Mouse (Mus musculus) hindbrain, embryonic 14.5 days (tissue): ENCODE results near the gene Pkdrej. TPM values are rescaled to one million over a fixed set of nuclear protein-coding genes. Genes with fewer than 3 reads are reported as not detected.

Experiments
- ATAC-seq: fragments of 200-750 bp; cut with Nextera tagmentation; 2 replicates; pipeline ENCODE4 v1.8.0; 2017; ENCODE audit warnings: moderate number of reproducible peaks, mild to moderate bottlenecking, moderate TSS enrichment, moderate library complexity; ENCODE audit not compliant: low FRiP score
- DNase-seq: peaks from one replicate; pipeline ENCODE4 v3.0.0-alpha.2; 2015; ENCODE audit warnings: low spot score
- H3K27ac ChIP-seq: fragments of 300-500 bp; sonication (generic); 2 replicates; pipeline ENCODE4 v1.5.1; 2014; ENCODE audit warnings: mild to moderate bottlenecking, moderate library complexity
- H3K27me3 ChIP-seq: fragments of 300-500 bp; sonication (generic); 2 replicates; pipeline ENCODE4 v1.6.1; 2014; ENCODE audit warnings: mild to moderate bottlenecking, low read length, mixed read lengths; ENCODE audit not compliant: control insufficient read depth, insufficient read depth
- H3K36me3 ChIP-seq: fragments of 300-500 bp; sonication (generic); replicated peaks from 2 replicates; pipeline ENCODE4 v1.6.1; 2014; ENCODE audit not compliant: control insufficient read depth, insufficient read depth
- H3K4me1 ChIP-seq: fragments of 300-500 bp; sonication (generic); replicated peaks from 2 replicates; pipeline ENCODE4 v1.6.1; 2014; ENCODE audit warnings: antibody characterized with exemption, low read length, mixed read lengths; ENCODE audit not compliant: control insufficient read depth, insufficient read depth
- H3K4me2 ChIP-seq: fragments of 300-500 bp; sonication (generic); replicated peaks from 2 replicates; pipeline ENCODE4 v1.6.1; 2014; ENCODE audit warnings: mild to moderate bottlenecking, moderate library complexity
- H3K4me3 ChIP-seq: fragments of 300-500 bp; sonication (generic); replicated peaks from 2 replicates; pipeline ENCODE4 v1.5.1; 2014; ENCODE audit warnings: mild to moderate bottlenecking, low read length
- H3K9ac ChIP-seq: fragments of 300-500 bp; sonication (generic); 2 replicates; pipeline ENCODE4 v1.6.1; 2014
- H3K9me3 ChIP-seq: fragments of 300-500 bp; sonication (generic); 2 replicates; pipeline ENCODE4 v1.6.1; 2016; ENCODE audit warnings: low read length; ENCODE audit not compliant: control insufficient read depth
- WGBS: fragments of 180-500 bp; shearing (Covaris S2); extraction: QIAGEN DNeasy Blood & Tissue Kit; methylation state at CpG from one replicate; pipeline ENCODE4 v1.1.7; 2014; 5-methylcytosine and 5-hydroxymethylcytosine counted together
- polyA plus RNA-seq: library from polyadenylated mRNA; unstranded; fragments of >200 nt; fragmentation: Nextera tagmentation; extraction: Ambion mirVana; gene quantifications from 2 replicates; pipeline ENCODE4 v1.2.1, GENCODE M21; 2014

Gene Pkdrej
- polyA plus RNA-seq, 1 experiment from 2014 or later = 0.11 TPM

- Histone ChIP-seq H3K27ac (no peak overlapping the region), H3K4me2 (no peak overlapping the region), H3K9ac (no peak overlapping the region), H3K36me3 (no peaks in the 10 kb centered on the region), H3K9me3 (no peaks in the 10 kb centered on the region), H3K27me3 (no peaks in the 10 kb centered on the region), H3K4me1 (no peaks in the 10 kb centered on the region), H3K4me3 (no peak overlapping the region)
- DNase-seq (no peak), ATAC-seq (no peak)
- 89% methylated on average over 5 of the region's 5 CpGs for WGBS
Measured at GRCm38 (mm10) chr15:85766677-85767076, 54.9 kb downstream of the Pkdrej start.

GRCm38 (mm10) chr15:85765022-85765421, 56.5 kb downstream of the Pkdrej start:
- DNase-seq (no peak), ATAC-seq (no peak)
- Histone ChIP-seq H3K4me3 (no peak overlapping the region), H3K4me1 (no peaks in the 10 kb centered on the region), H3K36me3 (no peaks in the 10 kb centered on the region), H3K4me2 (no peak overlapping the region), H3K9me3 (no peaks in the 10 kb centered on the region), H3K9ac (no peak overlapping the region), H3K27me3 (no peaks in the 10 kb centered on the region), H3K27ac (no peak overlapping the region)
- WGBS = 53% methylated on average over 3 of the region's 3 CpGs

Other genes starting within 250 kb of the Pkdrej start
- 28.1 and 30.8 TPM in 2 replicates for gene Wnt7b, start 239.3 kb downstream of the Pkdrej start, polyA plus RNA-seq
- 1.2 and 1.6 TPM in 2 replicates for gene Ppara, start 86.8 kb downstream of the Pkdrej start, polyA plus RNA-seq
- 16.5 and 21.0 TPM in 2 replicates for gene Cdpf1, start 10.0 kb downstream of the Pkdrej start, polyA plus RNA-seq
- gene Ttc38, start 10.6 kb upstream of the Pkdrej start, polyA plus RNA-seq = 2.7 and 3.1 TPM in 2 replicates
- gene Gtse1, start 38.0 kb upstream of the Pkdrej start, polyA plus RNA-seq = 4.8 and 5.7 TPM in 2 replicates
- 30.7 and 30.9 TPM in 2 replicates for gene Trmu, start 57.6 kb upstream of the Pkdrej start, polyA plus RNA-seq
- 2.4 and 2.7 TPM in 2 replicates for gene Celsr1, start 212.0 kb upstream of the Pkdrej start, polyA plus RNA-seq
- 22.2 and 24.9 TPM in 2 replicates for gene Gramd4, start 236.0 kb upstream of the Pkdrej start, polyA plus RNA-seq